Mouse (Mus musculus) central nervous system, embryonic 11.5 days (tissue): ENCODE measurements around the gene Gle1. TPM values are rescaled to one million over a fixed set of nuclear protein-coding genes. Genes with fewer than 3 reads are reported as not detected.

Source experiments
- polyA plus RNA-seq: library from polyadenylated mRNA; depleted of rRNA; stranded (reverse); fragments of >200 nt; gene quantifications from 2 replicates; pipeline ENCODE4 v1.2.3, GENCODE M21; 2012; rRNA removed

Gle1 gene
- 40.0 and 50.5 TPM in 2 replicates for polyA plus RNA-seq

DNA sequence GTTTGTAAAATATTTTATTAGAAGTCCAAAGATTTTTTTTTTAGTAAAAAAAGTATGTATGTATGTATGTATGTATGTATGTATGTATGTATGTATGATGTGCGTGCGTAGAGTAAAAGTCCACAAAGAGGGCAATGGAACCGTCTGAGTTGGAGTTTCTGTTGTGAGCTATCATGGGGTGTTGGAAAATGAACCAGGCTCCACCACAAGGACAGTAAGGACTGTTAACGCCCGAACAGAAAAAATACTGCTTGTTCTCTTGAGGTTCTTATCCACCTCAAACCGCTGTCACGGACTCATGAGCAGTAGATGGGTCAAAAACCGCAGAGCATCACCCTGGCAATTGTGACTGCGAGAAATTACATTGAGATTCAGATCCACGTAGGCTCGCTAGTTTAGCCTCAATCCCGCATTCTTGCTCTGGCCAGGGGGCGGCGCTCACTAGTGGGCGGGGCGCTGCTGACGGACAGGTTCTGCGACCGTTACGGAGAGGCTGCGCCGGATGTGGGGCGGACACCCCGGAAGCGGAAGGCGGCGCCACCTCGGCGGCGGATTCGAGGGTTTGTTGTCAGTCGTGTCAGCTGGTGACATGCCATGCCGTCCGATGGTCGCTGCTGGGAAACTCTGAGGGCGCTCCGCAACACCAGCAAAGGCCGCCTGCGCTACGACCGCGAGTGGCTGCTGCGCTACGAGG lies at the start of gene Gle1:
Gene Gle1 (plus strand): TSS at position 521 of the 694 bp plus-strand sequence.

GRCm38 (mm10) chr2:29889066-29889944 lies 45.9 kb upstream of the Gle1 start, which contains the start of gene Odf2:
TSS of gene Odf2 (plus strand) at chr2:29889221.

GRCm38 (mm10) chr2:29965250-29965843 lies 30.1 kb downstream of the Gle1 start, which contains the start of gene Sptan1:
TSS of gene Sptan1 (plus strand) at chr2:29965560.

Other genes with a start within 250 kb of the Gle1 start
- gene Gm13420, start 183.7 kb upstream of the Gle1 start, polyA plus RNA-seq = 0.11 and 0.12 TPM in 2 replicates
- 0.20 TPM in 1 of 2 replicates, not detected in the other for gene Gm13547, start 176.1 kb upstream of the Gle1 start, polyA plus RNA-seq
- 24.5 and 33.0 TPM in 2 replicates for gene Coq4, start 147.9 kb upstream of the Gle1 start, polyA plus RNA-seq
- gene Trub2, start 146.9 kb upstream of the Gle1 start, polyA plus RNA-seq = 53.7 and 59.3 TPM in 2 replicates
- gene Slc27a4, start 132.8 kb upstream of the Gle1 start, polyA plus RNA-seq = 22.4 and 24.8 TPM in 2 replicates
- 42.0 and 55.3 TPM in 2 replicates for gene Urm1, start 115.4 kb upstream of the Gle1 start, polyA plus RNA-seq
- 22.9 and 23.2 TPM in 2 replicates for gene Cercam, start 66.3 kb upstream of the Gle1 start, polyA plus RNA-seq
- 106 and 132 TPM in 2 replicates for gene Odf2, start 46.2 kb upstream of the Gle1 start, polyA plus RNA-seq
- gene Sptan1, start 30.1 kb downstream of the Gle1 start, polyA plus RNA-seq = 265 and 291 TPM in 2 replicates
- gene Wdr34, start 113.5 kb downstream of the Gle1 start, polyA plus RNA-seq = 31.5 and 32.4 TPM in 2 replicates
- 683 and 2,388 TPM in 2 replicates for gene Set, start 122.0 kb downstream of the Gle1 start, polyA plus RNA-seq
- gene Pkn3, start 142.3 kb downstream of the Gle1 start, polyA plus RNA-seq = 17.4 and 28.0 TPM in 2 replicates
- 22.3 and 37.3 TPM in 2 replicates for gene Zdhhc12, start 158.2 kb downstream of the Gle1 start, polyA plus RNA-seq
- gene Zer1, start 189.2 kb downstream of the Gle1 start, polyA plus RNA-seq = 26.9 and 42.9 TPM in 2 replicates
- gene Tbc1d13, start 198.3 kb downstream of the Gle1 start, polyA plus RNA-seq = 43.4 and 48.1 TPM in 2 replicates
- 10.5 and 11.2 TPM in 2 replicates for gene Endog, start 236.1 kb downstream of the Gle1 start, polyA plus RNA-seq
- gene Spout1, start 243.0 kb downstream of the Gle1 start, polyA plus RNA-seq = 59.2 and 60.5 TPM in 2 replicates